Mouse (Mus musculus) ovary, adult 2 months (tissue): Measurements from ENCODE around the gene Ccl19. TPM values are rescaled to one million over a fixed set of nuclear protein-coding genes. Genes with fewer than 3 reads are reported as not detected.

Source experiments
- polyA plus RNA-seq: library from polyadenylated mRNA; depleted of rRNA; stranded (reverse); fragments of >200 nt; gene quantifications from 2 replicates; pipeline ENCODE4 v1.2.3, GENCODE M21; 2012; rRNA removed

Ccl19 gene
- polyA plus RNA-seq: 3.7 and 5.9 TPM in 2 replicates

GRCm38 (mm10) chr4:42756477-42756876, at the start of gene Ccl19:
TSS of gene Ccl19 (minus strand) at chr4:42756577.

GRCm38 (mm10) chr4:42773893-42774292, 17.5 kb upstream of the Ccl19 start, which contains the start of gene Ccl21a:
TSS of gene Ccl21a (minus strand) at chr4:42773993.

GRCm38 (mm10) chr4:42735245-42735644, 21.1 kb downstream of the Ccl19 start, which contains the start of gene 4930578G10Rik:
TSS of gene 4930578G10Rik (plus strand) at chr4:42735545.

Other genes with a start within 250 kb of the Ccl19 start
- not detected in 2 replicates for gene Fam205a2, start 228.4 kb downstream of the Ccl19 start, polyA plus RNA-seq
- gene Gm10591, start 144.4 kb downstream of the Ccl19 start, polyA plus RNA-seq: not detected in 2 replicates
- gene Gm2564, start 126.9 kb downstream of the Ccl19 start, polyA plus RNA-seq: 1.9 TPM in 2 replicates
- not detected in 2 replicates for gene Ccl27b, start 101.3 kb downstream of the Ccl19 start, polyA plus RNA-seq
- 0.64 and 0.77 TPM in 2 replicates for gene Il11ra2, start 94.7 kb downstream of the Ccl19 start, polyA plus RNA-seq
- not detected in 2 replicates for gene 4930578G10Rik, start 21.0 kb downstream of the Ccl19 start, polyA plus RNA-seq
- 130 and 161 TPM in 2 replicates for gene Ccl21a, start 17.4 kb upstream of the Ccl19 start, polyA plus RNA-seq
- not detected in 2 replicates for gene Fam205a1, start 97.3 kb upstream of the Ccl19 start, polyA plus RNA-seq
- not detected in 2 replicates for gene Gm12394, start 100.2 kb upstream of the Ccl19 start, polyA plus RNA-seq
- gene Fam205c, start 117.7 kb upstream of the Ccl19 start, polyA plus RNA-seq: not detected in 2 replicates
- gene Phf24, start 160.1 kb upstream of the Ccl19 start, polyA plus RNA-seq: 3.9 and 6.2 TPM in 2 replicates
- 8.6 and 8.7 TPM in 2 replicates for gene Dnajb5, start 193.2 kb upstream of the Ccl19 start, polyA plus RNA-seq
- not detected in 2 replicates for gene 1700022I11Rik, start 213.0 kb upstream of the Ccl19 start, polyA plus RNA-seq
- gene Vcp, start 243.9 kb upstream of the Ccl19 start, polyA plus RNA-seq: 187 and 349 TPM in 2 replicates